Mouse (Mus musculus) ovary, postnatal 36 days (tissue): ENCODE results near the gene Scnn1g.

Source experiments
- DNase-seq: peaks from one replicate; pipeline ENCODE4 v3.0.0; 2022; ENCODE audit warnings: low spot score, mixed read lengths

The Scnn1g gene

DNA sequence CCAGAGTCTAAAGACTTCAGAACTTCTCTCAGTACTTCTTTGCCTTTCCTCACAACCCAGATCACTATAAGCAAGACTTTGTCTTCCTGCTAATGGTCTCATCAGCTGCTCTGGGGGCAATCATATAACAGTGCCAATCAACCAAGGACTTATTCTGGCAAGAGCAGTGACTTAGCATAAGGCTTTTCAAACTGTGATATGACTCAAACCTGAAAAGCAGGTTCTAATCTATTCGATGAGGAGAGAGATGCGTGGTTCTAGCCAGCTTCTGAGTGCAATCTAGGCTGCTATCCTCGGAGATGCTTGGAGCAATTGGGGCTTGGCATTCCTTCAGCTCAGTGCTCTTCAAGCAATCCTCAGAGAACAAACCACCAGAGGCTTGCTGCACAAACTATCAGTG lies 44.7 kb downstream of the Scnn1g start:
- no peak for DNase-seq

DNA sequence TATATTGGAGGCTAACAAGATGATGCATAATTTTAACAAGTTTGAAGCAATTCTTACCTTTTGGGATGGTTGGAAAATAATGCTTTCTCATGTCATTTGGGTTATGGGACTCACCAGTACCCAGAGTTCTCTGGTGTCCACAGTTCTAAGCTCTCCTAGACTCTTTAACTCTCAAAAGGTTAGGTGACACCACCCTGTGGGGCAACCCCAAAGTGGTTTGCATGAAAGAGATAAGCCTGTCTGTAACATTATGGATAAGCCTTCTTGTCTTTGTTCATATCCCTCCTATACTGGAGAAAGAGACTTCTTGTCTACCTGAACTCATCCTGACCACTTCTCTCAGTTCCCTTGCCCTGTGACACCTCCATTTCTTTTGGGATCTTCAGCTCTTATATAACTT lies 45.1 kb downstream of the Scnn1g start:
- no peak for DNase-seq

DNA sequence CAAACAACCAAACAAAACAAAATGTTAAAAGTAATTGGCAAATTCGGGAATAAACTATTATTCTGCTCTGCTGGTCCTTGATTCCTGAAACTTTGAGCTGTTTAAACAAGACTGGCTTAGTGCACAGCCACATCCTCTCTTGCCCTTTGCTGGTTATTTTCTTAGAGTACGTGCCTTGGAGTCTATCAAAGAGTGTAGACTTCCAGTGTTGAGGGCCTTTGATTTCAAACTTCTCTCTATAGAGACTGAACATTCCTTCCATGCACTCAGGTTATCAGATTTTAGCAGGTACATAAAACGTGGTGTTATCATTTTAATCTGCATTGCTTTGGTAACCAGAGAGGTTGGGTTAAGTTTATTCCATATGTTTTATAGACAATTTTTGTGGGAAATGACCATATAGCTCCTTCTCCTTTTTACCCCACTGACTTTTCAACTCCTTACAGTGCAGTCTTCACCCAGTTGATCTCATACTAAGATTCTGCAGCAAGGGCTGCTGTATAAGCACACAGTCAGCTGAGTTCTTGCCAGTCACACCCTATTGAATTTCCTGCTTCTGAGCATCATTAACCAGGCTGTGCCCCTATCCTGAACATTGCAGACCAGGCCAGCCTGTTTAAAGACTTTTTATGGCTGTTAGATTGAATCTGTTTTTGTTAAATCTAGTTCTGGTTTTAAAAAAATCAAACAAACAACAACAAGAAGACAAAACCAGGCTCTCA lies 48.1 kb downstream of the Scnn1g start:
- no peak for DNase-seq

DNA sequence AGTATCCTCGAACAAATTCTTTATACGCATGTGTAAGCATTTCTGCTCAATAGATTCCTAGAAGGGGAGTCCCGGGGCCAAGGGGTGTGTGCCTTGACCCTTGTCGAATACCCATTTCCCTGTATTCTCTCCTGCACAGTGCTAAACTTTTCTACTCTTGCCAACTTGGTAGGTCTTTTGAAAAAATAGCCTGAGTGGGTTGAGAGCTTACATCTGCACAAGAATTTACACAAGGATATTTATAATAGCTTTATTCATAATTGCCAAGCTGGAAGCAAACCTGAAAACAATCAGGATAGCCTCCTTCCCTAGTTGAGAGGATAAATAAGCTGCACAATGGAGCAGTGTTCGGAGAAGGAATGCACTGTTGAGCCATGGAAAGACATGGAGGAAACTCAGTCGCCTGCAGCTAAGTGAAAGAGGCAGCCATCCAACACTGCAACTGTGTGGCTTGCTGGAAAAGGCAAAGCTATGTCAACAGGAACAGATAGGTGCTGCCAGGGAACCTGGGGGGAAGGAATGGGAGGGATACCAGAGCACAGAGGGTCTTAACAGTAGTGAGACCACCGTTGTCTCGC lies 51.5 kb downstream of the Scnn1g start:
- DNase-seq: no peak

DNA sequence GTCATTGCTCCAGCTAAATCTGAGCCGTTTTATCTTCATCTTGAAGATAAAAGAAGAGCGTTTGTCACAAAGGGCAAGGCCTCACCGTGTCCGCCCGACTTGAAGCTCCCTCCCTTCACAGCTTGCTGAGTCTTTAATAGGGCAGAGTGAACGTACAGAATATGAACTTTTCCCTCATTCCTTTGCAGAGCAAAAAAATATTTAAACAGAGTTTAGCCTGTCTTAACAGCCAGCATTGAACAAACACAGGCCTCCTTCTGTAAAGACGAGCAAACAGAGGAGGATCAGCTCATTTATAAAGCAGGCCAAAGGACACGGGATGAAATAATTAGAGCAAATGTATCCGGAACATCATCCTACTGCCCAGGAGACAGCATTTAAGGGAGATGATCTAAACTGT lies 63.5 kb downstream of the Scnn1g start:
- no peak for DNase-seq

DNA sequence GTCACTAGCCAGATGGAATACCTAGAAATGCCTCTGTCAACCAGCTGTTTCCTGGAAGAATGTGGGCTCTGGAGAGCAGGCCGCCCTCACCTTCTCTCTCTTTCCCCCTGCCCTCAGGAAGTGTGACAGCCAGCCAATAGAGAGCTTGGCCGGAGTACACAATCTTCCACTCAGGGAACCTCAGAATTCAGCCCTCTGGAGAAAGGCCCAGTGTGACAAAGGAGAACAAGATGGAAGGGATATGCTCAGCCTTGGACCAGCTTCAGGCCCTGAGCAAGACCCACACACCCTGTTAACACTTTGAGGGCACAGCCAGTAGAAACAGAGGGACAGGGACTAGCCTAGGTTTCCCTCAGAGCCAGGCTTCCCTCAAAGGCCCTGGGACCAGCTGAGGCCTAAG lies 68.2 kb downstream of the Scnn1g start:
- no peak for DNase-seq

DNA sequence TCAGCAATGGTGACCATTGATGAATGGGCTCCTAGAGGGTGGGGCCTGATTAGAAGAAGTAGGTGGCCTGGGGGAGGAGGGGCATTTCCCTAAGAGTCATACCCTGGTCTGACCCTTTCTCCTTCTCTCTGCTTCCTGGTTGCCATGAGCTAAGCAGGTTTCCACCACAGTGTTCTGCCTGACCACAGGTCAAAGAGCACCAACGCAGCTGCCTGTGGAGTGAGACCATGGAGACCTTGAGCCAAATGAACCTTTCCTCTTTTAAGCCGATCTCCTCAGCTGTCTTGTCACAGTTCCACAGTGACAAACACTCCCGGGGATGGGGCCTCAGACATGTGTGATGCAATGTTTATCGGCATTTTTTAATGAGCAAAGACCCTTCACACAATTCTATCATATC lies 68.7 kb downstream of the Scnn1g start:
- no peak for DNase-seq

DNA sequence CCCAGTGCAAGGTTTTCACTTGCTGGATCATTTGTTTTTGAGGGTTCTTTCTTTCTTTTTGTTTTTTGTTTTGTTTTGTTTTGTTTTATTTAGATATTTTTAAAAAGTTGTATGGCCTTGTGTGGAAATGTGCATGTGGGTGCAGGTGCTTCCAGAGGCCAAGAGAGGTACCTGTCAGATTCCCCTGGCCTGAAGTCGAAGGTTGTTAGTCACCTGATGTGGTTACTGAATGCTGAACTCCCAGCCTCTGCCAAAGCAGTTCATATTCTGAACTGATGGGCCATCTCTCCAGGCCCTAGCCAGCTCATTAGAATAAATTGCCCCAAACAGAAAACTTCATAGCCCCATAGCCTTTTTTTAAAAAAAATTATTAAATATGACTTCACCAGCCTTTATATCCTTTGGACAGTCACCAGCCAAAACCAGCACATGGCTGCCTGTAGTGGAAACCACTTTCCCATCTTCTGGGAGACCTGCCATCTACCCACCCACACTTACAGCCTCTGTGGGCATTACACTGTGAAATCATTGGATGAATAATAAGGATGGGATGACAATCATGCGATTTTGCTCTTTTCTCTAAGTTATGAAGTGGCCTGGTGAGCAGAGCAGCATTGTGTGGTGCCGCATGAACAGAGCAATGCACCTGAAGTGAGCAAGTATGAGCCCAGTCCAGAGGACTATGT lies 71.7 kb downstream of the Scnn1g start:
- no peak for DNase-seq

DNA sequence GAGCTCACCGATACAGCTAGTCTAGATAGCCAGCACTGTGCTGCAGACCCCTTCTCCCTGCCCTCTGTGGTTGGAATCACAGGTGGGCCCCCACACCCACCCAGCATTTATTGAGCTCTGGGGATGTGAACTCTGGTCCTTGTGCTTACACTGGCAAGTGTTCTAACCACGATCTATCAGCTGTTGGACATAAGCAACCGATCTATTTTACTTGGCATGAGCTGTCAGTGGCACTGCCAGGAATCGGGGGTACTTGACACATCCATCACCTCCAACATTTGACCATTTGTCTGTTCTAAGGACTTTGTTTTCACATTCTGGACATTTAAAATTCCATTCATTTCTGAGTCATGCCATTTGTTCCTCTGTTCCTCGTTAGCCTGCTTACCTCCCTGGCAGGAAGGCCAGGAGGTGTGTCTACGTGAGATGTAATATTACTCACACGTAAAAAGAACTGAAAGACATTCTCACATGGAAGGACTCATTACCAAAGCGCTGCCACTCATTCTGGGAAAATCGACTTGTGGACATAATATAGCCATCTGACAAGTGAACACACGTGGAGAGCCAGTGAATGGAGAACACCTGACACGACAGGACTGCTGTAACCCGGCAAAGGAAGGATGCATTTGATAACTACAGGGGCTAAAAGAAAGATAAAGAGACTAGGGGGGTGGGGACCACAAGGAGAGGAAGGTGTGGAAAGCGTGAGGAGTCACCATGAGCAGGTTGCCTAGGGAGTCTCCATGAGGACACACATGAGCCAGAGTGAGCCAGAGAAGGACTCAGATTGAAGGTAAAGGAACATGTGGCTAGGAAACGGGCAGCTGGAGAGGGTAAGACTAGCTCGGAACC lies 73.7 kb downstream of the Scnn1g start:
- DNase-seq: no peak
